Mouse (Mus musculus): ENCODE data around the gene Hemgn.

Gene Hemgn

GRCm38 (mm10) chr4:46411489-46411888 lies 1.8 kb downstream of the Hemgn start:
- DNase-seq: no peak

DNA sequence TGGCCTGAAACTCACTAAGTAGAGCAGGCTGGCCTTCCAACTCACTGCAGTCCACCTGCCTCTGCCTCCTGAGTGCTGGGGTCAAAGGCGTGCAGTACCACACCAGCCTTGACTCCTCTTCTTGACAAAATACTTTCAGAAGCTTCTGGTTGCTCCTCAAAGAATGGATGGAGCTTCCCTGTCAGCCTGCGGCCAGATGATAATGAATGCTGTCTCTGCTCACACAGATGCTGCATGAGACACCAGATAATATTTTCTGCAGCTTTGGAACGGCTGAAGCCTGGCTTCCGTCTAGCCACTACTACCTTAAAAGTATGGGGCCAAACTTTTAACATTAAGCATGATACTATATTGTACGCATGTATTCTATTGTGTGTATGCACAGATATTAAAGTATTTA lies 2.6 kb downstream of the Hemgn start:
- DNase-seq: no peak

- DNase-seq: no peak
Measured at GRCm38 (mm10) chr4:46406966-46407703, 6.2 kb downstream of the Hemgn start.

- DNase-seq: no peak
Measured at GRCm38 (mm10) chr4:46404042-46404795, 9.1 kb downstream of the Hemgn start.

DNA sequence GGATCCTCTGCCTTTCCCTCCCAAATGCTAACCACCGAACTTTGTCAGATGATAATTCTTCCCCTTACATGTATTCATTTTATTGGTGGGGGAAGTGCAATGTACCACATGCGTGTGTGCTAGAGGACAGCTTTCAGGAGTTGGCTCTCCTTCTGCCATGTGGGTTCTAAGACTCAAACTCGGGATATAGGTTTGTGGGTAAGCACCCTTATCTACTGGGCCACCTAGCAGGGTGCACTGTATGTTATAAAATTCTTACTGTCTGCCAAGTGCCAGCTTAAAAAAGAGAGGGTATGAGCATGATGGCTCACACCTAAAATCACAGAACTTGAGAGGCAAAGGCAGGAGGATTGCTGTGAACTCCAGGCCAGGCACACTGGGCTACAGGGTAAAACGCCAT lies 14.5 kb downstream of the Hemgn start:
- no peak for DNase-seq

DNA sequence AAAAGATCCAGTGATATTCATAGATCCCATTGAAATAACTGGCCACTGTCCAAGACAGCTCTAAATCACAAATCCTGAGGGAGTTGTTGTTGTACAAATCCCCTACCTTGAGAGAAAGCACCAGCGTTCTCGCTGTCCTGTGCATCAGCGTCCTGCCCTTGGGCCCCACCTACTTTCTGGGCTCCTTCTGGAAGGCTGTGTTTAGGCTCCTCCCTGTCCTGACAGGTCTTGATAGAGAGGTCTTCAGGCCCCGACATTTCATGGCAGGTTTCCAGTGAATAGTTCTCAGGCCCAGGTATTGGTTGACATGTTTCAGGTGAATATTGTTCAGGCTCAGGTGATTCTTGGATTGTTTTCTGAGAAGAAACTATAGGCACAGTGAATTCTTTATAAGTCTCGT lies 17.6 kb downstream of the Hemgn start:
- DNase-seq: no peak

GRCm38 (mm10) chr4:46394388-46394787 lies 18.9 kb downstream of the Hemgn start:
- DNase-seq: no peak

DNA sequence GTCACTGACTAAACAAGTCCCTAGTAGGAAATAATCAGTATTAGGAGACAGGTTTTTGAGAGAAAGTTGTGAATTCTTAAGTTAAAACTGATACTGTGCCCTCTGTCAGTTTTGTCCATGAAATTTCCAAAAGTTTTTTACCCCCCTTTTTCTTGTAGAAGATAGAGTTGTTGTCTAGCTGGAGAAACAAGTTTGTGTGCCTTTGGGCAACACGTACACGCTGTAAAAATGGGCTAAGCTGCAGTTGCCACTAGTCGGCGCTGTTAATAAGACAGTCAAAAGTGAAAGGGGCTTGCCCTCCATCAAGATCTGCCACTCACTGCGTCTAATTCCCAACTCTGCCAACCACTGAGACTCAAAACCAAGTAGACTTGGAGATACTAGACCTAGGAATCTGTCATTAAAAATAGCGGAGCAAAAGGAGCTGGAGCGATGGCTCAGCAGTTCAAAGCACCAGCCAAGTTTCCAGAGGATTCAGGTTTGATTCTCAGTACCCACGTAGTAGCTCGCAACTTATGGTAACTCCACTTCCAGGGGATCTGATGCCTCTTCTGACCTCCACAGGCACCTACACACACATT lies 22.8 kb downstream of the Hemgn start:
- DNase-seq: peak; percentile 71

- no peak for DNase-seq
Measured at GRCm38 (mm10) chr4:46389612-46390341, 23.5 kb downstream of the Hemgn start.

DNA sequence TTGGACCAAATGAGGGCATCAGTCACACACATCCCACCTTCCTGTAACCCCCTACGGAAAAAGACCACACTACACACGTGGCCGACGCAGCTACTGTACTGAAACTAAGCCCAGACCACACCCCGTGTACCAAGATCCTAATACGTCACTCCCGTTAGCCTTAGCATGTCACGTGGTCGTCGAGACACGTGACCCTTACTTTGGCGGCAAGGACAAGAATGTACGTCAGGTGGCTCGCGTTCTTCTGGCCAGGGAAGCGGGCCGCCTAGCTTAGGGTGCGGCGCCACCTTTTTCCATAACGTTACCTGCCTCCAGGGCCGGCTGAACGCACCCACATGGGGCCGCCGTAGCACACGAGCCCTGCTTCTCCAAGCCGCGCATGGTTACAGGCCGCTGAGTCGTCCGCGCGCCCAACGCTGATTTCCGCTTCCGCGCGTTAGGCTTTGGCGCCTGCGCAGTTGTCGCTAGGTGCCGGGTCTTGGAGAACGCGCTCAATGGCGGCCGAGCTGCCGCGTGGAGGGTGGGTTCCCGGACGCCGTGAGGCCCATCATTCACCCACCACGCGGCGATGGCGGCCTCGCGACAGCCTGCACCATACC lies 24.2 kb downstream of the Hemgn start, which contains the start of gene Trmo:
Gene Trmo (minus strand): TSS at position 425 of the 599 bp plus-strand sequence.
- DNase-seq: peak; percentile 95

DNA sequence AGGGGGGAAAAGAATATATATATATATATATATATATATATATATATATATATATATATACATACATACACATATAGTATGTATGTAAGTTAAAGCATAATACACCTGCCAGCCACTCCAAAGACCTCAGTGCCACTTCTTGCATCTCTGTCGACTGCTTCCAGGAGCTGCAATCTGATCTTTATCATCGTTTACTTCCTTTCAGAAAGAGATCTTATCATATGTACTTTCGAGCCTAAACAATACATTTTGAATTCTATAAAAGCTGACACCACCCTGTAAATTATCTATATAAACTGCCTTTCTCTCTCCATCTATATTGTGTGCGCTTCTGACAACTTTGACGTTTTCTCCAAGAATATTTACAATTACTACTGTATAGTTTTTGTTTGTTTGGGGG lies 24.8 kb downstream of the Hemgn start:
- DNase-seq: no peak

DNA sequence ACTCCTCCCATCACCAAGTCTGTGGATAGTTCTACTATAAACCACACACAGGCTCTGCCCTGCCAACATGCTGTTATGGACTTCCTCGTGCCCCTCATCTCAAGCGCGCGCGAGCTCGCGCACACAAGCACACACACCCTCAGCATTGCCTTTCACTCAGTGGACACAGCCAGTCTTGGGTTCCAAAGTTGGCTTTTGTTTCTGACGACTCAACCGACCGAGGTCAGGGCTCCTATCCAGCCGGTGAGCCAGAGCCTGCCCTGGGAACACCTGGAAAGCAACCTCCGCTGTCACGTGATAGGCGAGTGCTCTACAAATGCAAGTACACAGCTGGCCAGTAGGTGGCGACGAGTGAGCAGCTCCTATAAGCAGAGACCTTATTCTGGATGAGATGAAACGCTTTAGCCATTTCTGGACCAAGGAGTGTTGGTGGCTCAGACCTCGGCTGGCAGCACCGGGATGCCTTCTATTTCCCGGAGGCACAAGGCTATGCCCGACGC lies 38.4 kb downstream of the Hemgn start:
- DNase-seq: peak; percentile 82

GRCm38 (mm10) chr4:46374455-46374854 lies 38.9 kb downstream of the Hemgn start:
- no peak for DNase-seq

DNA sequence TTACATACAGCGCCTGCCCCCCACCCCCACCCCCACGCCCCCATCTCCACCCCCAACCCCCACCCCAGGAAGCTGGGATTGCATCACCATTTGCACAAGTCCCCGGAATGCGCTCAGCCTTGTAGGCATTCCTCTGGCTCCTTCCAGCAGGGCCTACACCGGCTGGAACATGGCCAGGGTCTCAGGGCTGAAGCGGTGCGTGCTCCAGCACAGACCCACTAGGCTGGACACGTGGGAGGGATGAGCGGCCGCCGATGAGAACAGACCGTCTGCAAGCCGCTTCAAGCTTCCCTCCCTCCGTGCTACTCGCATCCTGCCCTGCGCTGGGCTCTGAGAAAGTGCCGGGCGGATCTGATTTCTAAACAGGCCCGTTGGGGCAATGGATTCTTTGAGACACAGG lies 42.3 kb downstream of the Hemgn start:
- DNase-seq: peak; percentile 58

DNA sequence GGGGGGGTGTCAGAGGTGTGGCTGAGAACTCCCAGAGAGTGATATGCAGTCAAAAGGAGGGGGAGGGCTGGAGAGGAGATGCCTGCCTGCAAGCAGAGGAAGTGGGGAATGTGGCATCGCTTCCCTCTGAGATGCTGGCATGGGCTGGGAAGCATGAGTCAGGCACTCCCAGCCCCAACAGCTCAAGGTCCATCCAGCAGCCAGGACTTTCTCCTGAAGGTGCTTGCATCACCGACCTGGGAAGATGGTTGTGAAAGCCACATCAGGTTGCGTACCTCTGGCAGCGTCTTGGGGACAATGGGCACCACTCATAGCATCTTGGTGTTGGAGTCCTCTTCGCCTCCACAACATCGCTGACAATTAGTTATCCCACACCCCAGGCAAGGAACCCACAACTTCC lies 42.9 kb downstream of the Hemgn start:
- no peak for DNase-seq

DNA sequence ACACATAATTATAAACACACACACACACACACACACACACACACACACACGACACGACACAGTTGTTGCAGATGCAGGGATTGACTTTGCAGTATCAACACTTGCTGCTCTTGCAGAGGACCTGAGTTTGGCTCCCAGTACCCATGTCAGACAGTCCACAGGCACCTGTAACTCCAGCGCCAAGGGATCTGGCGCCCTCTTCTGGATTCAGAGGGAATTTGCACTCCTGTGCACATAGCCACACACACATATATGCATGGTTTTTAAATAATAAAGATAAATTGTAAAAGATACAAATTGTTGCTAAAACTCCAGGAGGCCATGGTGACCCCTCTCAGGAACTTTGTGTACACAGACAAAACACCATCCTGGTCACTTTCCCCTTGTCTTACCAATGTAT lies 44.2 kb downstream of the Hemgn start:
- DNase-seq: no peak

- no peak for DNase-seq
Measured at GRCm38 (mm10) chr4:46367487-46367959, 45.8 kb downstream of the Hemgn start.

- DNase-seq: no peak
Measured at GRCm38 (mm10) chr4:46364360-46364759, 48.9 kb downstream of the Hemgn start.

GRCm38 (mm10) chr4:46361258-46361657 lies 52.0 kb downstream of the Hemgn start:
- DNase-seq: peak; percentile 48

DNA sequence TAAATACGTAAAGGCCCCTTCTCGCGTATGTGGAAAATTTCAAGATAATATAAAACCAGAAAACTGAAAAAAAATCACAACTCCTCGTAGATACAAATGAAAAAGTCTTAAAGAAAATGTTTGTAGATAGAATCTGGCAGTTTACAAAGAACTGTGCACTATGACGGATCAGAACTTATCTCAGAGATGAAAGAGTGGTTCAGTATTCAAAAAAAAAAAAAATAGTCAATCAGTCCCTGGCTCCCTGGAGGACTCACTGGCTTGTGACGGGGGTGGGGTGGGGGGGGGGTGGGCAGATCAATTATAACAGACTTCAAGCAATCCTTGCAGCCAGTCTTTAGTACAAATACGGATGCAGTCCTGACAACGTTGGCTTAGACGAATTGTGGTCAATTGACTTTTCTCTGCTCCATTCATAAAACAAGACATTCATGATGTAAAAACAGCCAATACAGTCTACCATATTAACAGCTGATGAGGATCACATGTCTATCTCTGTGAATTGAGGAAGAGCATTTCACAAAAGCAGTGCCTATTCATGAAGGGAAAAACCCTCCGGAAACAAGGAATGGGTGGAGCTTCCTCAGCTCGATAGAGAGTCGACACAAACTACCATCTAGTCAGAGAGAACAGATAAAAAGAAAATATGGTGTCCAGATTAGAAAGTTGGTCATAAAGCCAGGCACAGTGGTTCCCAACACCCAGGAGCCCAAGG lies 53.6 kb downstream of the Hemgn start:
- no peak for DNase-seq

DNA sequence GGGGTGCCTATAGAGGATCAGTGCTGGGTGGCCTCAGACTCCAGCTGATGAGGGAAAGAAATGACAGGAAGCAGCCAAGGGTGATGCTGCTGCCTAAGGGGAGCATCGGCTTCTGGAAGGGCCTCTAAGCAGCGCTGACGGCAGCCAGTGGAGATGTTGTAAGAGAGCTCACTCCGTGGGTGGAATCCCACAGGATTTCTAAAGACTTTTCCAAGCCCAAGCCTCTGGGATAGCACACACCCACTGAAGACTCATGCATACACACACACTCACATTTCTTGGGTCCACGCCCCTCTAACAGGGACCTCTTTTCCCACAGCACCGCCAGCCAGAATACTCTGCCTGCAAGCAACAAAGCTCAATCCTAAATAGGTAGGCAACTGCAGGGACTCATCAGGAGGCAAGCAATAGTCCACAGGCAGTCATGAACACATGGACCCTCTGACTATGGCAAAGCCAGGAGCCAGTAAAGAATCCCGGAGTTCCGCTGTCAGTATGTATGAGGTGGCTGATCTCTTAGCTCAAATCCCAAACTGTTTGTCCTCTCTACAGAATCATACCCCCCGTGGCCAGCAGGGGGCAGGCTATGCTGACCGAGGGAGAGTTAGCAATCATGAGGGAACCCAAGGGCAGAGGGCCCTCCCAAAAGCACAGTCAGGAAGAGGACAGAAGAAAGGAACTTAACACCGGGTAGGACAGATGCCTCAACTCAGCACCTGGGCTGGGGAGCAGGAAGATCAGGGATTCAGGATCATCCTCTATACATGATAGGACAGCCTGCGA lies 56.8 kb downstream of the Hemgn start:
- peak; percentile 57 for DNase-seq
